Mouse (Mus musculus) brown adipose tissue, adult 24 weeks (tissue): ENCODE data around the gene Gm3029. TPM values are rescaled to one million over a fixed set of nuclear protein-coding genes. Genes with fewer than 3 reads are reported as not detected.
"Not testable (repeated sequence)": the region's sequence is repeated elsewhere in the genome, so short reads cannot be mapped to it uniquely, and the experiment has no call there.

Experiments
- H3K27ac ChIP-seq: fragments of 200-500 bp; replicated peaks from 2 replicates; pipeline ENCODE4 v1.5.1; 2012; ENCODE audit warnings: low read depth, mild to moderate bottlenecking, low read length
- H3K4me1 ChIP-seq: fragments of 200-500 bp; 2 replicates; pipeline ENCODE4 v1.6.1; 2012; ENCODE audit warnings: low read length, mixed read lengths; ENCODE audit not compliant: control insufficient read depth, insufficient read depth, insufficient read length
- H3K4me3 ChIP-seq: fragments of 200-500 bp; 2 replicates; pipeline ENCODE4 v1.5.1; 2012; ENCODE audit warnings: low read depth, mild to moderate bottlenecking, low read length, moderate library complexity; ENCODE audit not compliant: insufficient read depth
- polyA plus RNA-seq: library from polyadenylated mRNA; stranded (reverse); fragments of >200 nt; gene quantifications from 2 replicates; pipeline ENCODE4 v1.2.4, GENCODE M21; 2012; ENCODE audit not compliant: missing spikeins, insufficient read depth, insufficient read length

The Gm3029 gene
- polyA plus RNA-seq, result not detected in 2 replicates

DNA sequence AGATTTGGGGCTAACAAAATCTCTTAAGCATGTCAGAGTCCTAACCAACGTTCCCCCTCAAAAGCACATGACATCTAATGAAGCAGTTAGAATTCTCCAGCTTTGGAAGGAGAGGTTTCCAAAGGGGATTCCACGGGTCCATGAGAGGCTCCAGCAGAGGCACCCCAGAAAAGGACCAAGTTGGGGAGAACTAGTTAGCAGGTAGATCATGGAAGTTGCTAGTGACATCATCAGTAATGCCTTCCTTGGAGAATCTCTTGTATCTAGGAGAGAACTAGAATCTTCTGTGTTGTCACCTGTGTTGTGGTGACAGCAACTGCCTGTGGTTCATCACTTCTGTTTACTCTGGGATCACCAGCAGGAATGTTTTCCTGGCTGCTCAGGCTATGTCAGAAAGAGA is at the start of gene Gm3029:
TSS of gene Gm3029 (plus strand) at position 301 of the 400 bp plus-strand sequence.
- H3K27ac ChIP-seq, H3K4me3 ChIP-seq, H3K4me1 ChIP-seq: not testable (repeated sequence)

DNA sequence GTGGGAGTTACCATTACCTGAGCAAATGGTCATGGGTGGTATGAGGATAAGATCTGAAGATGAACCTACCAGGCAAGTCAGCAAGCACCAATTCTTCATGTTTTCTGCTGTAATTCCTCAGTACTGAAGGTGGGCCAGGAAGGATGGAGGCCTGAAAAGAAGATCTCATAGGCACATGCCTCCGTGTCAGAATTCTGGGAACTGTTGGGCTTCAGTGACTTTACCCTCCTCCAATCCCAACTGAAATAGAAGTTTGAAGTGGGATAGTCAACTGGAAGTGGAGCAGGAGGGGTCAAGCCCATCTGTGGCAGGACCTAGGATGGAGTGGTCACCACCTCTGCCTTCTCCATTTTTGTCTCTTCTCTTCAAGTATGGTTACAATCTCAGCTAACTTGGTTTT is 47.7 kb upstream of the Gm3029 start, which contains the start of gene Gm2916:
TSS of gene Gm2916 (plus strand) at position 301 of the 400 bp plus-strand sequence.
- not testable (repeated sequence) for H3K4me3 ChIP-seq, H3K27ac ChIP-seq

DNA sequence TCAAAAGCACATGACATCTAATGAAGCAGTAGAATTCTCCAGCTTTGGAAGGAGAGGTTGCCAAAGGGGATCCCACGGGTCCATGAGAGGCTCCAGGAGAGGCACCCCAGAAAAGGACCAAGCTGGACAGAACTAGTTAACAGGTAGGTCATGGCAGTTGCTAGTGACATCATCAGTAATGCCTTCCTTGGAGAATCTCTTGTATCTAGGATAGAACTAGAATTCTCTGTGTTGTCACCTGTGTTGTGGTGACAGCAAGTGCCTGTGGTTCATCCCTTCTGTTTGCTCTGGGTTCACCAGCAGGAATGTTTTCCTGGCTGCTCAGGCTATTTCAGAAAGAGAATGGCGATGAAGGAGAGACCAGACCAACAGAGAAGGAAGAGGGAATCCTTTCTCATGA is 31.7 kb downstream of the Gm3029 start, which contains the start of gene Gm3095:
TSS of gene Gm3095 (plus strand) at position 301 of the 400 bp plus-strand sequence.
- not testable (repeated sequence) for H3K4me1 ChIP-seq, H3K27ac ChIP-seq, H3K4me3 ChIP-seq

More for the DNA sequence above, 47.7 kb upstream of the Gm3029 start, which contains the start of gene Gm2916:
- not testable (repeated sequence) for H3K4me1 ChIP-seq

Other genes starting within 250 kb of the Gm3029 start
- gene Gm3043, start 243.0 kb upstream of the Gm3029 start, polyA plus RNA-seq, result not detected in 2 replicates
- gene Gm3002, start 121.7 kb upstream of the Gm3029 start, polyA plus RNA-seq, result not detected in 2 replicates
- gene Gm3033, start 85.5 kb upstream of the Gm3029 start, polyA plus RNA-seq, result not detected in 2 replicates
- not detected in 2 replicates for gene Gm2916, start 47.6 kb upstream of the Gm3029 start, polyA plus RNA-seq
- not detected in 2 replicates for gene Gm3095, start 31.8 kb downstream of the Gm3029 start, polyA plus RNA-seq
- gene Gm3099, start 66.6 kb downstream of the Gm3029 start, polyA plus RNA-seq, result not detected in 2 replicates
- not detected in 2 replicates for gene Gm5796, start 92.2 kb downstream of the Gm3029 start, polyA plus RNA-seq
- not detected in 2 replicates for gene Gm3115, start 152.4 kb downstream of the Gm3029 start, polyA plus RNA-seq
- not detected in 2 replicates for gene Gm8108, start 178.8 kb downstream of the Gm3029 start, polyA plus RNA-seq
- gene Gm3127, start 233.3 kb downstream of the Gm3029 start, polyA plus RNA-seq, result not detected in 2 replicates